Mouse (Mus musculus) 416B (cell line): ENCODE results near the gene Pdcd7.
A peak's percentile ranks its signal among the peaks of the same experiment; 100 is the strongest.

Experiments
- DNase-seq: peaks from one replicate; pipeline ENCODE4 v3.0.0; 2011; ENCODE audit warnings: low read depth

The Pdcd7 gene

GRCm38 (mm10) chr9:65356971-65357370 is 11.1 kb downstream of the Pdcd7 start:
- no peak for DNase-seq

GRCm38 (mm10) chr9:65358956-65359480 is 13.1 kb downstream of the Pdcd7 start:
- DNase-seq: no peak

- DNase-seq: no peak
Observed at GRCm38 (mm10) chr9:65360641-65361448, 14.9 kb downstream of the Pdcd7 start, which contains the start of gene Ubap1l. Gene Ubap1l (plus strand): TSS chr9:65361041.

- DNase-seq: no peak
Observed at GRCm38 (mm10) chr9:65363684-65364083, 17.8 kb downstream of the Pdcd7 start.

- DNase-seq: no peak
Observed at GRCm38 (mm10) chr9:65365721-65366120, 19.8 kb downstream of the Pdcd7 start.

GRCm38 (mm10) chr9:65371756-65372155 is 25.9 kb downstream of the Pdcd7 start:
- no peak for DNase-seq

- peak; percentile 57 for DNase-seq
Observed at GRCm38 (mm10) chr9:65372449-65372848, 26.5 kb downstream of the Pdcd7 start.

- DNase-seq: no peak
Observed at GRCm38 (mm10) chr9:65374468-65375162, 28.7 kb downstream of the Pdcd7 start.

- no peak for DNase-seq
Observed at GRCm38 (mm10) chr9:65375163-65375934, 29.4 kb downstream of the Pdcd7 start.

- DNase-seq: no peak
Observed at GRCm38 (mm10) chr9:65381017-65381590, 35.2 kb downstream of the Pdcd7 start.

- no peak for DNase-seq
Observed at GRCm38 (mm10) chr9:65382031-65382750, 36.3 kb downstream of the Pdcd7 start.

GRCm38 (mm10) chr9:65382751-65383097 is 36.8 kb downstream of the Pdcd7 start:
- DNase-seq: no peak

GRCm38 (mm10) chr9:65384276-65384675 is 38.4 kb downstream of the Pdcd7 start:
- DNase-seq: no peak

- peak; percentile 18 for DNase-seq
Observed at GRCm38 (mm10) chr9:65386373-65387140, 40.7 kb downstream of the Pdcd7 start.

GRCm38 (mm10) chr9:65390752-65391612 is 45.1 kb downstream of the Pdcd7 start:
- no peak for DNase-seq

- no peak for DNase-seq
Observed at GRCm38 (mm10) chr9:65391613-65391964, 45.7 kb downstream of the Pdcd7 start, which contains the start of gene Kbtbd13. Gene Kbtbd13 (minus strand): TSS chr9:65391652.

GRCm38 (mm10) chr9:65392638-65393364 is 46.9 kb downstream of the Pdcd7 start:
- peak; percentile 75 for DNase-seq

GRCm38 (mm10) chr9:65393606-65394005 is 47.7 kb downstream of the Pdcd7 start:
- no peak for DNase-seq

GRCm38 (mm10) chr9:65394360-65394759 is 48.5 kb downstream of the Pdcd7 start:
- no peak for DNase-seq
